Mouse (Mus musculus) erythroblast, embryonic 14.5 days (primary cell): ENCODE results near the gene Pdxdc1. TPM values are rescaled to one million over a fixed set of nuclear protein-coding genes. Genes with fewer than 3 reads are reported as not detected.
A peak's percentile ranks its signal among the peaks of the same experiment; 100 is the strongest.

ENCODE experiments used
- H3K27me3 ChIP-seq: 2 replicates; pipeline ENCODE4 v1.6.1; 2012; ENCODE audit warnings: inconsistent platforms; ENCODE audit not compliant: control insufficient read depth
- H3K36me3 ChIP-seq: 2 replicates; pipeline ENCODE4 v1.6.1; 2012; ENCODE audit warnings: mild to moderate bottlenecking, inconsistent platforms; ENCODE audit not compliant: control insufficient read depth
- H3K4me1 ChIP-seq: 2 replicates; pipeline ENCODE4 v1.6.1; 2012; ENCODE audit warnings: inconsistent platforms; ENCODE audit not compliant: control insufficient read depth
- H3K4me3 ChIP-seq: replicated peaks from 2 replicates; pipeline ENCODE3; 2012; ENCODE audit warnings: moderate library complexity, mild to moderate bottlenecking, inconsistent platforms
- H3K9me3 ChIP-seq: 2 replicates; pipeline ENCODE4 v1.6.1; 2012; ENCODE audit warnings: low read length, inconsistent platforms, mixed read lengths; ENCODE audit not compliant: control insufficient read depth
- GATA1 ChIP-seq: IDR thresholded peaks from 2 replicates; pipeline ENCODE4 v1.6.1; 2012; ENCODE audit warnings: low read length, inconsistent platforms, mixed read lengths
- TAL1 ChIP-seq: IDR thresholded peaks from 3 replicates; pipeline ENCODE4 v1.6.1; 2012; ENCODE audit warnings: low read length, inconsistent platforms, mixed read lengths
- polyA plus RNA-seq: library from polyadenylated mRNA; stranded (reverse); fragments of >175 nt; gene quantifications from 2 replicates; pipeline ENCODE4 v1.2.3, GENCODE M21; 2012

The Pdxdc1 gene
- polyA plus RNA-seq, 1 experiment: 0.52 TPM

- Histone ChIP-seq H3K9me3 (no peaks in the 10 kb centered on the region), H3K27me3 (no peaks in the 10 kb centered on the region), H3K36me3 (peaks cover 38% of the 10 kb centered on the region), H3K4me1 (peaks cover 9% of the 10 kb centered on the region), H3K4me3 (no peak overlapping the region)
- TF ChIP-seq TAL1: no peak
Measured at GRCm38 (mm10) chr16:13825781-13826490, 77.0 kb downstream of the Pdxdc1 start.

GRCm38 (mm10) chr16:13820771-13821170 lies 82.2 kb downstream of the Pdxdc1 start:
- Histone ChIP-seq H3K9me3 (no peaks in the 10 kb centered on the region), H3K4me1 (peaks cover 40% of the 10 kb centered on the region)
- TF ChIP-seq TAL1 (no peak), GATA1 (no peak)

GRCm38 (mm10) chr16:13819806-13820500 lies 83.0 kb downstream of the Pdxdc1 start:
- H3K4me3 ChIP-seq: peak overlapping the region; percentile 83
- peaks cover 43% of the 10 kb centered on the region for H3K4me1 ChIP-seq
- H3K27me3 ChIP-seq: no peaks in the 10 kb centered on the region

More at GRCm38 (mm10) chr16:13820771-13821170, 82.2 kb downstream of the Pdxdc1 start:
- H3K4me3 ChIP-seq: no peak overlapping the region
- H3K36me3 ChIP-seq: peaks cover 14% of the 10 kb centered on the region
- H3K27me3 ChIP-seq: no peaks in the 10 kb centered on the region

DNA sequence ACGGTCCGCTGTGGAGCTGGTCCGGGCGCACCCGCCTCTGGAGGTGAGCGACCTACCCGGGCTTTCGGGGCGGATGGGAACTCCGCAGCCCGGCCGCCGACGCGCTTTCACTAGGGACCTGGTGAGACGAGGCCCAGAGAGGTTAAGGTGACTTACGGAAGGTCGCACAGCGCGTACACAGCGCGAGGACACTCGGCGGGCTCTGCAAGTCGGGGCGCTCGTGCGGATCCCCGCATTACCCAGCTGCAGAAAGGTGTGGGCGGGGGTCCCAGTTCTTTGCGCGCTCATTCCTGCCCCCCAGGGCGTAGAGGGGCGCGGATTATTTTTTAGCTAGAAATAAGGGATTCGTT lies 83.6 kb downstream of the Pdxdc1 start:
- no peaks in the 10 kb centered on the region for H3K27me3 ChIP-seq
- H3K4me3 ChIP-seq: peak overlapping the region; percentile 83
- TF ChIP-seq GATA1 (no peak), TAL1 (no peak)
- peaks cover 43% of the 10 kb centered on the region for H3K4me1 ChIP-seq
- no peaks in the 10 kb centered on the region for H3K9me3 ChIP-seq
- peaks cover 22% of the 10 kb centered on the region for H3K36me3 ChIP-seq

More at GRCm38 (mm10) chr16:13819806-13820500, 83.0 kb downstream of the Pdxdc1 start:
- H3K36me3 ChIP-seq: peaks cover 21% of the 10 kb centered on the region
- H3K9me3 ChIP-seq: no peaks in the 10 kb centered on the region
- TF ChIP-seq TAL1 (no peak), GATA1 (no peak)

- Histone ChIP-seq H3K27me3 (no peaks in the 10 kb centered on the region), H3K4me1 (peaks cover 43% of the 10 kb centered on the region), H3K4me3 (peak within 1 kb of the TSS; percentile 83), H3K9me3 (no peaks in the 10 kb centered on the region), H3K36me3 (peaks cover 26% of the 10 kb centered on the region)
- TF ChIP-seq TAL1: no peak
- TF ChIP-seq GATA1: no peak
Measured at GRCm38 (mm10) chr16:13818560-13819393, 84.2 kb downstream of the Pdxdc1 start, which contains the start of gene Ntan1. Gene Ntan1, plus strand, starts transcription at chr16:13818845.

DNA sequence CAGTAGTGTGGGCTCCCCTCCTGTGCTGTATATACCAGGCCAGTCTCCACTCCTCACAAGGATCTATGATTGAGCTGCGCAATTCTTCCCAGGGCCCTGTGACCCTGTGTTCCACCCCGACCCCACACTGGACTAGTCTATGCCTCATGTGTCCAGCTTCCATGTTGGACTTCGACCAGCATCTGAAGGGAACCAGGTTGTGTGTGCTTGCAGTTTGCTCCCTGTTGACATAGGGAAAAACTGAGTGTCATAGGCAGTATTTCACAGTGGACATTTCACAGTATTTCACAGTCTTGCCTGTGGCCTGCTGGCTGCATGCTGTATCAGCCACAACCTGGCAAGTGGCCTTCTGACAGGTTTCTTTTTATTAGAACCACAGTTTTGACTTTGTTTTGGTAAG lies 89.7 kb downstream of the Pdxdc1 start:
- Histone ChIP-seq H3K9me3 (no peaks in the 10 kb centered on the region), H3K27me3 (no peaks in the 10 kb centered on the region), H3K36me3 (peaks cover 76% of the 10 kb centered on the region), H3K4me3 (no peak overlapping the region), H3K4me1 (peaks cover 8% of the 10 kb centered on the region)
- TF ChIP-seq TAL1 (no peak), GATA1 (no peak)

DNA sequence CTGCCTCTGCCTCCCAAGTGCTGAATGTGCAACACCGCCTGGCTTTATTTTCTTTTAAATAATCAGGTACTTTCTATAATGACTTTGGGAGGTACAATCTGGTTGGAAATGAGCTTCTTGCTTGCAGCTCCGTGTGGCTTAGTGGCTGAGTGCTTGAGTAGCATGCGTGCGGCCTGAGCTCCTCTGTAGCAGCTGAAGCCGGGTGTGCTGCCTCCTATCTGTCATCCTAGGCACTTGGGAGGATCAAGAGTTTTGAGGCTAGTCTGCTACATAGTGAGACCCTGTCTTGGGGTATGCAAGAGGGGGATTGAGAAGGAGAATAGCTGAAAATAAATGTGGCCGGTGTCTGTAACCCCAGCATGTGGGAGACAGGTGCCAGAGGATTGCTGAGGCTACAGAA lies 90.8 kb downstream of the Pdxdc1 start:
- Histone ChIP-seq H3K36me3 (peaks cover 85% of the 10 kb centered on the region), H3K27me3 (no peaks in the 10 kb centered on the region), H3K4me1 (peaks cover 2% of the 10 kb centered on the region; the same call in 1 of the 2 replicates), H3K9me3 (no peaks in the 10 kb centered on the region), H3K4me3 (no peak overlapping the region)
- no peak for TF ChIP-seq GATA1
- TF ChIP-seq TAL1: no peak

DNA sequence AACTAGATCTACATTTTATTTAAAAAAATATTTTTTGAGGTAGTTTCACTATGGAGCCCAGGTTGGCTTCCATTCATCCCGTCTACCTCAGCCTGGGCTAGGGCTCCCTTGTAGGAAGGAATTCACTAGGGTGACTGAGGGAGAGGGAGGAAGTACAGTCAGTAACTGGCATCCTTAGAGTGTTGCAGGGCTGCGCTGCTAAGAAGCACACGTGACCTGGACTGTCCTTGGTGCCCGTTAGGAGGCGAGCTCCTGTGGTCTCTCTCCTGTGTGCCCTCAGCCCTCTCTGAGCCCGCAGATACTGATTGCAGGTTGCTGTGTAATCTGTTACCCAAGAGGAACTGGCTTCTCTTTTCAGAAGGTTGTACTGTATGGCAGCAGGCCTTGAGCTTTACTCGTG lies 94.5 kb downstream of the Pdxdc1 start:
- peaks cover 94% of the 10 kb centered on the region for H3K36me3 ChIP-seq
- no peaks in the 10 kb centered on the region for H3K9me3 ChIP-seq
- H3K4me1 ChIP-seq: no peaks in the 10 kb centered on the region
- TF ChIP-seq TAL1 (no peak), GATA1 (no peak)
- H3K4me3 ChIP-seq: no peak overlapping the region
- no peaks in the 10 kb centered on the region for H3K27me3 ChIP-seq

DNA sequence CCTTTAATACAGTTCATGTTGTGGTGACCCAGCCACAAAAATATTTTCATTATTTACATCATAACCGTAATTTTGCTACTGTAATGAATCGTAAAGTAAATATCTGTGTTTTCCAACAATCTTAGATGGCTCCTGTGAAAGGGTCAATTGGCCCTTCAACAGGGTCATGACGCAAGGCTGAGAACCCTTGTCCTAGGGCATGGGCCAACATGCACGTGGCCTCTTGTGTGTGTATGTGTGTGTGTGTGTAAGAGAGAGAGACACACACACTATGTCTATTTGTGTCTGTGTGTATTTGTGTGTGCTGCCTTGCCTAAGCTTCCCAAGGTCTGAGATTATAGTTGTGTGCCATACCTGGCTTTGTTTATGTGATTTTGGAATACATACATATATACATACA lies 95.3 kb downstream of the Pdxdc1 start:
- no peaks in the 10 kb centered on the region for H3K27me3 ChIP-seq
- H3K4me1 ChIP-seq: no peaks in the 10 kb centered on the region
- H3K4me3 ChIP-seq: no peak overlapping the region
- no peaks in the 10 kb centered on the region for H3K9me3 ChIP-seq
- peaks cover 91% of the 10 kb centered on the region for H3K36me3 ChIP-seq
- TF ChIP-seq GATA1: no peak
